Mouse (Mus musculus): ENCODE results near the gene Olfr906.

Olfr906 gene

DNA sequence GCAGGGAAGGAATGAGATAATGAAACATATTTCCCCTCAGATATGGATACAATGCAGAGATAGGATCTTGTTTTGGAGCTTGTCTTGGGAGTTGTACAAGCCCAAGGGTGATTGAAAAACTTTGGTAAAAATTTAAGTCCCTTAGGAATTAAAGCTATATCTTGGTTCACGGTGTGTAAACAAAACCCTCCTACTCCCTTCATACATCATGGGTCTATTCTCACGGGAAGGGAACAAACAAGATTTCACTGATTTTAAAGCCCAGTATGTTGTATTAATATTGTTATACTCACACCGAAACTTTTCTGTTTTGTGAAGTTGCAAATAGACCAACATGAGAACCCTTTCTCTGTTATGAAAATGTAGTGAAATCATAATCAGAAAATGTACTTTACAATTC is at the start of gene Olfr906:
TSS of gene Olfr906 (plus strand) at position 301 of the 400 bp plus-strand sequence.
- DNase-seq (ENCODE audit: low read depth, low spot score) = no peak

DNA sequence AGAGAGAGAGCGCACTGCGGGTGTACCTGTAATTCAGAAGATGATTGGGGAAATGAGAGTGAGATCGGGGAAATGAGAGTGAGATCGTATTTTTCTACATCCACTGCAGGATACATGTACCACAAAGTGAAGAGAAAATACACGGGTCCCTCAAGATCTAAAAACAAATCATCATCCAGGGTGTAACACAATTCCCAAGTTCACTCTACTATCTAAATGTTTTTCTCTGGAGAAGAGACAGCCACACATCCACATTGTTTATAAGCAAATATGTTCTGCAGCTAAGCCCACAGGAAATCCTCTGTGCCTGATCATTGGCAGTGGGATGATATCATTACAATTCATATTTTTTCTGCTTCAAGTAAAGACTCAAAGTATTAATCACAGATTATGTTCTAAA is 39.5 kb upstream of the Olfr906 start, which contains the start of gene Olfr902:
TSS of gene Olfr902 (plus strand) at position 301 of the 400 bp plus-strand sequence.
- no peak for DNase-seq (ENCODE audit: low read depth, low spot score)

DNA sequence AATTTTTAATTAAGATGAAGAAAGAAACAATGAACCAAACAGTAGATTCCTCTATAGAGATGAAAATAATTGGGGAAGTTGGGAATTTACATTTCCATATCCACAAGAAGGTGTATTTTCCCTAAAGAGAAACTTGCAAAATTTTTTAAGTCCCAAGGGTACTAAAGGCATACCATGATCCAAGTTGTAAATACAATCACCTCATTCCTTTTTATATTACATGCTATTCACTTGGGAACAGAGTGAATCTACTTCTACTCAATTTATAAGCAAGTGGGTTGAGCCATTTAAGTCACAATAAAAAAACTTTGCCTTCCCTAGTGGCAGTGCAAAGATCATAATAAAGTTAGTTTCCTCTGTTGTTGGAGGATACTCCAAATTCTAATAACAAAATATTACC is 24.0 kb upstream of the Olfr906 start, which contains the start of gene Olfr904:
TSS of gene Olfr904 (plus strand) at position 301 of the 400 bp plus-strand sequence.
- DNase-seq (ENCODE audit: low read depth, low spot score) = no peak

DNA sequence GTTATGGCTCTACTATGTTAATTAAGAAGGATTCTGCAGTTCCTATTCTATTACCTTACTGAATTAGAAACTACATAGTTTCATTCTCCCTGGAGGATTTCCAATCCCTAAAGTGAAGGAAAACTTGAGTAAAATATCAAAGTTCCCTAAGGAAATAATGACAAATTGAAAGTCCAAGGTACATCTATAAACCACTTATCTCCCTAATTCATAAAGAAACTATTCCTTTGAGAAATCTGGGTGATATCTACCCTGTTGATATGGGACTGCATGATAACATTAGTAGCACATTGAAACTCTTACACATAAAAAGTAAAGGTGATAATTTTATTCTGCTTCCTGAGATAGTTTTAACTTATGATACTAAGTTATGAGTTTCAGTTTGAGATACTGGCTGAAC is 16.1 kb upstream of the Olfr906 start, which contains the start of gene Olfr905:
TSS of gene Olfr905 (plus strand) at position 301 of the 400 bp plus-strand sequence.
- DNase-seq (ENCODE audit: low read depth, low spot score) = no peak

DNA sequence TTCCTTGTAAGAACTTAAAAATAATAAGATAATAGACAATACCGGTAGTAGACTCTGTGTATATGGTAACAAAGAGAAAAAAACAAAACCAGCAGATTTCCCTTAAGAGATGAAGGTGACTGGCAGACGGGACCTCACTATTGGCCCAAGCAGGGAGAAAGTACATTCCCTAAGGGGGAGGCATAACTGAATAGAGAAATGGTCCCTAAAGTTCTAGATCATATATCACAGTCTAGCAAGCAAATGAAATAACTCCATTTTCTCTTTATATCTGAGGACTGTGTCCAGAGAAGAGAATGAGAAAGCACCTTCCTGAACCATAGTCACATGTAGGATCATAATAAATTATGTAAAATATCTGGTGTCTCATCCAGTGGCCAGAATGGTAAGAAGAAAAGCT is 8.6 kb downstream of the Olfr906 start, which contains the start of gene Olfr907:
TSS of gene Olfr907 (plus strand) at position 301 of the 400 bp plus-strand sequence.
- no peak for DNase-seq (ENCODE audit: low read depth, low spot score)

DNA sequence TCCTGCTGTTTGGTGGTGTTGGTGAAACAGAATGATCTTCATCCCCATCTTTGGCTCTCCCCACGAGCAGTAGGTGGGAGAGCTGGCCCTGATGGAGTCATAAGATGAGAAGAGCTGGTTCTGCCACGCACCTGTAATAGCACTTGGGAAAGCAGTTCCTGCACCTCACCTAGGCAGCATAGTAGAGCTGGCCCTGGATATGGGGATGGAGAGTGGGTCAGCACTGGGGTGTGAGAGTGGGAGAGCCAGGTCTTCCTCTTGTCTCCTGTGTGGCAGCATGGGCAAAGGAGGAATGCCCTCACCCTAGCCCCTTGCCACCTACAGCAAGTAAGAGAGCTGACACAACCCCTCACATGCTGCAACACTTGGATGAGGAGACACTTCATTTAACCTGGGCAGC is 25.5 kb downstream of the Olfr906 start:
- DNase-seq (ENCODE audit: low read depth, low spot score) = no peak

DNA sequence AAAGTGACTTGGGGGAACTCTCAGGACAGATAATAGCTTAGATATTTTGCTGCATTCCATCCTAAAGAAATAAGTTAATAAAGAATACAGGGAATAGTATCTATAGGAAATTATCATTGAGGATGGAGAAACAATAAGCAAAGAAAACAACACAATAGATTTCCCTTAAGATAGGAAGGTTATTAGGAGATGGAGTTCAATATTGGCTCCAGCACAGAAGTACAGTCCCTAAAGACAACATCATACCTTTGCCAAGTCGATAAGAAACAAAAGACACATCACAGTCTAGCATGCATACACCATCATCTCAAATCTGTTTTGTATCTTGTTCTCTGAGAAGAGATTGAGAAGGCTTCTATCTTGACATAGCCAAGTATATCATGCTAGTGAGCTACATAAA is 34.4 kb downstream of the Olfr906 start, which contains the start of gene Olfr911-ps1:
TSS of gene Olfr911-ps1 (plus strand) at position 301 of the 400 bp plus-strand sequence.
- no peak for DNase-seq (ENCODE audit: low read depth, low spot score)

DNA sequence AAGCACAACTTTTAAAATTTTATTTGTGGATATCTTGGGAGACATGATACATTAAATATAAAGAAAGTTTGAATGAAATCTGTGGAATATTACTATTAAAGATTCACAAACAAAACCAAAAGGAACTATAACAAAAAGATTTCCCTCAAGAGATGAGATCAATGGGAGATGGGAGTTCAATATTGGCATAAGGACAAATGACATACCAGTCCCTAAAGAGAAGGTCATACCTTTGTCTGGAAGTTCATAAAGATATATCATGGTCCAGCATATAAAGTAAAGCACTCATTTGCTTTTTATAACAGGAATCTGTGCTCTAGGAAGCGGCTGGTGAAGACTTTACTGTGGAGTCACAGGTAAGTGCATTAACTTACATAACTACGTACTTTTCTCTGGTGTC is 50.7 kb downstream of the Olfr906 start, which contains the start of gene Olfr910:
TSS of gene Olfr910 (plus strand) at position 301 of the 400 bp plus-strand sequence.
- DNase-seq (ENCODE audit: low read depth, low spot score) = no peak
